Mouse (Mus musculus): ENCODE data around the gene Drd2. TPM values are rescaled to one million over a fixed set of nuclear protein-coding genes. Genes with fewer than 3 reads are reported as not detected.

Drd2 gene
- polyA plus RNA-seq, 2 experiments from 2014 or later: not detected

DNA sequence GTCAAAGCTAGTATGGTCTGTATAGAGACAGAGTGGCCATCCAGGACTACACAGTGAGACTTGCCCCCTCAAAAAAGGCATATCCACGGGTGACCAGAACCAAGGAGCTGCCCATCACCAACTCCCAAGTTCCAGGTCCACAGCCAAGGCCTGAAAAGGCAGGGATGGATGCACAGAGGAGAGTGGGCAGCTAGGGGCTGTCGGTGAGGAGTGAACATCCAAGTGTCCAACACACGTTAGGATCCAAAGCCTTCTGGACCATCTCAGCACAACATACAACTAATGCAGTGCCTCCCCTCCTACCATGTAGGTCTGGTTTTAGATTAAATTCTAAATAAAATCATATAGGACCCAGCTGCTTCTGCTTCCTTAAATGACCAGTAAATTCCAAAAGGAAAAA is 115.7 kb downstream of the Drd2 start:
- no peak for ATAC-seq

Other genes starting within 250 kb of the Drd2 start
- not detected for gene Gm4894, start 90.1 kb upstream of the Drd2 start, polyA plus RNA-seq (2017; shearing (Covaris generic))
- not detected for gene Ankk1, start 86.4 kb downstream of the Drd2 start, polyA plus RNA-seq (2017; shearing (Covaris generic))
- not detected for gene Ttc12, start 145.6 kb downstream of the Drd2 start, polyA plus RNA-seq (2017; shearing (Covaris generic))